Mouse (Mus musculus) limb, embryonic 14.5 days (tissue): ENCODE measurements around the gene Ets1. TPM values are rescaled to one million over a fixed set of nuclear protein-coding genes. Genes with fewer than 3 reads are reported as not detected.

Experiments used
- ATAC-seq: fragments of 200-750 bp; cut with Nextera tagmentation; 2 replicates; pipeline ENCODE4 v1.8.0; 2017; ENCODE audit warnings: low read depth, moderate number of reproducible peaks, moderate TSS enrichment; ENCODE audit not compliant: low FRiP score
- DNase-seq: peaks from one replicate; pipeline ENCODE4 v3.0.0-alpha.2; 2015; ENCODE audit warnings: low spot score
- H3K27ac ChIP-seq: fragments of 300-500 bp; sonication (generic); replicated peaks from 2 replicates; pipeline ENCODE4 v1.5.1; 2014; ENCODE audit warnings: low read depth, mild to moderate bottlenecking, low read length, moderate library complexity, mixed read lengths
- H3K27me3 ChIP-seq: fragments of 300-500 bp; sonication (generic); 2 replicates; pipeline ENCODE4 v1.6.1; 2014; ENCODE audit warnings: low read length, mixed read lengths; ENCODE audit not compliant: control insufficient read depth, insufficient read depth
- H3K36me3 ChIP-seq: fragments of 300-500 bp; sonication (generic); 2 replicates; pipeline ENCODE4 v1.6.1; 2014; ENCODE audit warnings: mild to moderate bottlenecking, low read length, moderate library complexity, mixed read lengths; ENCODE audit not compliant: control insufficient read depth, insufficient read depth
- H3K4me1 ChIP-seq: fragments of 300-500 bp; sonication (generic); 2 replicates; pipeline ENCODE4 v1.6.1; 2014; ENCODE audit warnings: antibody characterized with exemption, low read length, mixed read lengths; ENCODE audit not compliant: control insufficient read depth, insufficient read depth
- H3K4me2 ChIP-seq: fragments of 300-500 bp; sonication (generic); replicated peaks from 2 replicates; pipeline ENCODE4 v1.6.1; 2014; ENCODE audit warnings: low read depth, mild to moderate bottlenecking, low read length, moderate library complexity; ENCODE audit not compliant: severe bottlenecking
- H3K4me3 ChIP-seq: fragments of 300-500 bp; sonication (generic); replicated peaks from 2 replicates; pipeline ENCODE4 v1.5.1; 2014; ENCODE audit warnings: low read length
- H3K9ac ChIP-seq: fragments of 300-500 bp; sonication (generic); 2 replicates; pipeline ENCODE4 v1.6.1; 2014; ENCODE audit warnings: mild to moderate bottlenecking, low read depth, low read length, moderate library complexity; ENCODE audit not compliant: severe bottlenecking
- H3K9me3 ChIP-seq: fragments of 300-500 bp; sonication (generic); 2 replicates; pipeline ENCODE4 v1.6.1; 2016; ENCODE audit warnings: low read length; ENCODE audit not compliant: control insufficient read depth
- POLR2A ChIP-seq: fragments of 200-500 bp; IDR thresholded peaks from 2 replicates; pipeline ENCODE4 v1.8.0; 2012; ENCODE audit warnings: inconsistent platforms, mild to moderate bottlenecking, moderate library complexity, borderline replicate concordance; ENCODE audit not compliant: insufficient read depth, insufficient read length; ENCODE audit errors: extremely low read depth
- WGBS: fragments of 180-500 bp; shearing (Covaris S2); extraction: QIAGEN DNeasy Blood & Tissue Kit; methylation state at CpG from one replicate; pipeline ENCODE4 v1.1.7; 2014; 5-methylcytosine and 5-hydroxymethylcytosine counted together
- polyA plus RNA-seq, 2 experiments: library from polyadenylated mRNA; depleted of rRNA in 1 of 2; stranded (reverse) in 1 of 2; unstranded in 1 of 2; fragments of >200 nt; fragmentation: Nextera tagmentation in 1 of 2; extraction: Ambion mirVana in 1 of 2; gene quantifications; 2 replicates each; pipeline versions ENCODE4 v1.2.1 to v1.2.3; 2012 to 2014

Ets1 gene
- polyA plus RNA-seq, 2 experiments = 21.3 to 34.3 TPM

DNA sequence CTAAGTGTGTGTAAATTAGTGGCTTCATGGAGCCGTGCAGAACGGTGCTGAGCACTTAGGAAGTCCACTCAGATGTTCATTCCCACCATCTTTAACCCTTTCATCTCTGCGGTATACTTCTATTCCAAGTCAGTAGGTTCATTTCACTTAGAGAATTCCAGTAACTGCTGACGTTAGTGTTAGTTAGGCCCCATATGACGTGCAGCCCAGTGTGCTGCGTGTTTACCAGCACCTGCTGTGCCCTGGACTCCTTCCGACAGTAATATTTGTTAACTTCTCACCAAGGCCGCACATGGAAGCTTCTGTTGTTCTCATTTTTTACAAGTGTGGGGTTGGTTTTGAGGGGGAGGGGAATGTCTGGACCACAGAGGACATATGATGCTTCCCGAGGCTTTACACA, 108.3 kb downstream of the Ets1 start:
- no peak for ATAC-seq
- TF ChIP-seq POLR2A = no peak
- WGBS = 47% methylated on average over 9 of the region's 9 CpGs

DNA sequence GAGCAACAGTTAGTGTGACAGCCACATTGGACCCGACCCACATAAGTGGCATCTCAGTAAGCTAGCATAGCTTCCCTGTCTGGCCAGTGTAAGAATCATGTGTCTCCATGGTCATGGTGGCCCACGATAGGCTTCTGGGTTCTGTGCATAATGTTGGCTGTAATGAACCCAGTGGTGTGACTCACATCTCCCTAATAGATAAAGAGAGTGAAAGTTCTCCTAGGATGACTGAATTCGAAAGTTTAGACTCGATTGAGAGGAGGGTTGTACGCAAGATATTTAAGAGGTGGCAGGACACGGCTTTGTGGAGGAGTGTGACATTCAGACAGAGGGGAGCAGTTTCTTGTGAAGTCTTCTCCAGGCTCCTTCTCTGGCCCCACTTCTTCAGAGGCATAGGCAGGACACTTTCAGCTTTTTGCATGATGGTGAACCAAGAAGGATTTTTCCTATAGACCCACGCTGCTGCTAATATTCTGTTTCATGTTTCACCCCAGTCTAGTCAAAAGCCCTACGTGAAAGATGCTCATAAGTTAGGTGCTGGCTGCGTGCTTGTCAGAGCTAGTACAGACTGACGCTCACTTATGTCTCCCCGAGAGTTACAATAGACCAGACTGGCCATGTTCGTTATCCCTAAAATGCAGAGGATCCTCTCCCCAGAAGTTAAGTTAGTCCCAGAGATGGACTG, 109.2 kb downstream of the Ets1 start:
- H3K4me1 ChIP-seq = peaks cover 36% of the 10 kb centered on the region
- DNase-seq = no peak
- H3K9me3 ChIP-seq = no peaks in the 10 kb centered on the region
- H3K9ac ChIP-seq = no peak overlapping the region
- no peak for ATAC-seq
- no peak for TF ChIP-seq POLR2A
- peaks cover 13% of the 10 kb centered on the region; the same call in 1 of the 2 replicates for H3K36me3 ChIP-seq
- no peak overlapping the region for H3K4me2 ChIP-seq
- H3K4me3 ChIP-seq = no peak overlapping the region
- 74% methylated on average over 12 of the region's 12 CpGs for WGBS
- no peak overlapping the region for H3K27ac ChIP-seq
- no peaks in the 10 kb centered on the region for H3K27me3 ChIP-seq

More for the DNA sequence above, 108.3 kb downstream of the Ets1 start:
- H3K27me3 ChIP-seq = no peaks in the 10 kb centered on the region
- no peak overlapping the region for H3K9ac ChIP-seq
- H3K27ac ChIP-seq = no peak overlapping the region
- no peak for DNase-seq
- H3K4me1 ChIP-seq = peaks cover 31% of the 10 kb centered on the region
- H3K4me3 ChIP-seq = no peak overlapping the region
- H3K4me2 ChIP-seq = no peak overlapping the region
- peaks cover 11% of the 10 kb centered on the region; the same call in 1 of the 2 replicates for H3K36me3 ChIP-seq
- H3K9me3 ChIP-seq = no peaks in the 10 kb centered on the region

DNA sequence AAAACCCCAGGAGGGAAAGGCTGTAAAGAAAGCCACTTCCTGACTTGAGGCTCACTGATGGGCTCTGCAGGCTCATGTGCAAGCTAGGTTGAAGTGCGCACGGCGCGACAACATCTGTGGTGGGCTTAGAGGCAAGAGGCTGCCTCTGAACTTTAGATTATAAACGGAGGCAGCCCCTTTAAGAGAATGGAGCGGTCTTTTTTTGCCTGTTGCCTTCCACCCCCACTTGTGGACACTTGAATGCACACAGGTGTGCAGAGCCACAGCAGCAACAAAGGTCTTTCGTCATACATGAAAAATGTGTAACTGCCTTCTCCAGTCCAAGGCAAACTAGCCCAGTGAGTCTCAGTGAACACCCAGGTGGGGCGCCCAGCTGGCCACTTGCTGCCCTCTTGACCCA, 110.0 kb downstream of the Ets1 start:
- Histone ChIP-seq H3K27ac (no peak overlapping the region), H3K4me2 (no peak overlapping the region), H3K4me3 (no peak overlapping the region), H3K4me1 (peaks cover 36% of the 10 kb centered on the region), H3K9me3 (no peaks in the 10 kb centered on the region), H3K27me3 (no peaks in the 10 kb centered on the region), H3K9ac (no peak overlapping the region), H3K36me3 (peaks cover 9% of the 10 kb centered on the region; the same call in 1 of the 2 replicates)
- 30% methylated on average over 8 of the region's 8 CpGs for WGBS
- no peak for TF ChIP-seq POLR2A
- peak; percentile 39; the same call in 1 of the 2 replicates for ATAC-seq
- no peak for DNase-seq

DNA sequence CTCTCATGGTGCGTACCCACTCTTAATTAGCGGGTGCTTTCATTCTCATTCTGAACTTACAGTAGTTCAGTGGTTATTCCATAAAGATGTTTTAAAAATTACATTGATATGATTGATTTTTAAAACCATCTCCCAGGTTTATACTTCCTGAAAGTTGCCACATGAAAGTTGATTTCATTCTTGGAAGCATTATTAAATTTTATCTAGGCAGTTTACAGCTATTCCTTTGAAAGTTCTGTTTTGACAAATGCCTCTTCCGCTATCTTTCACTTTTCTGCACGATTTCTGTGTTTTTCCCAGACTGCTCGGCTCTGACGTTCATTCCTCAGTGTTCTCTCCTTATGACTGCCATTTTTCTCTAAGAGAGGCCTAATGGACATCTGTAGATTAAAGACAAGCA, 110.6 kb downstream of the Ets1 start:
- no peaks in the 10 kb centered on the region for H3K27me3 ChIP-seq
- H3K9me3 ChIP-seq = no peaks in the 10 kb centered on the region
- H3K4me3 ChIP-seq = no peak overlapping the region
- peaks cover 36% of the 10 kb centered on the region for H3K4me1 ChIP-seq
- 78% methylated on average over 6 of the region's 6 CpGs for WGBS
- H3K36me3 ChIP-seq = 0 out of 2 replicates have a peak, but pooled peaks cover 7% of the 10 kb centered on the region
- ATAC-seq (no peak), DNase-seq (no peak)
- TF ChIP-seq POLR2A = no peak
- no peak overlapping the region for H3K4me2 ChIP-seq
- no peak overlapping the region for H3K27ac ChIP-seq
- H3K9ac ChIP-seq = no peak overlapping the region

DNA sequence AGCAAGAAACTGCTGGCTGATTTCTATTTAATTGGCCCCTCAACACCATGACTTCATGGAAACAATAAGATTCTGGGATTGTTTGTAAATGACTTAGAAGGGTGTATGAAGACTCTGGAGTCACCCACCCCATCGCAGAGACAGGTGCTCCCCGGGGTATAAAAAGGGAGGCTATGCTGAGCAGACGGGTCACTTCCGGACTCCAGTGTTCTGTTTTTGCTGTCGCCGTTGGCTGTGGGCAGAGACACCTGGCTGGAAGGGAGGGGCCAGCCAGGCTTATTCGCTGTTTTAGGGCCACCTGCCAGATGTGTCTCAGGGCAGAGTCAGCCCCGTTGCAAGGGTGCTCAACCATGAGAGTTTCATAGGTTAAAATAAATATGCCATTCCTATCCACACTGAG, 111.6 kb downstream of the Ets1 start:
- WGBS = 60% methylated on average over 8 of the region's 8 CpGs
- TF ChIP-seq POLR2A = no peak
- Histone ChIP-seq H3K9ac (no peak overlapping the region), H3K27me3 (no peaks in the 10 kb centered on the region), H3K27ac (no peak overlapping the region), H3K4me3 (no peak overlapping the region), H3K36me3 (0 out of 2 replicates have a peak, but pooled peaks cover 9% of the 10 kb centered on the region), H3K9me3 (no peaks in the 10 kb centered on the region), H3K4me1 (peaks cover 32% of the 10 kb centered on the region), H3K4me2 (no peak overlapping the region)
- ATAC-seq (no peak), DNase-seq (no peak)
